Mouse (Mus musculus) liver, postnatal 0 days (tissue): ENCODE results near the gene Igfbp5.

ENCODE experiments used
- CTCF ChIP-seq: sonication (generic); IDR thresholded peaks from 2 replicates; pipeline ENCODE4 v1.5.1; 2016; ENCODE audit warnings: antibody characterized with exemption, low read depth
- EP300 ChIP-seq: IDR thresholded peaks from 2 replicates; pipeline ENCODE4 v1.6.1; 2016; ENCODE audit warnings: antibody characterized with exemption, low read depth, mild to moderate bottlenecking

- TF ChIP-seq CTCF (no peak), EP300 (no peak)
Measured at GRCm38 (mm10) chr1:72832715-72833153, 42.0 kb downstream of the Igfbp5 start.
